Mouse (Mus musculus) kidney, adult 18-20 months (tissue): ENCODE measurements around the gene Tfe3.
A peak's percentile ranks its signal among the peaks of the same experiment; 100 is the strongest.
"Not testable (repeated sequence)": the region's sequence is repeated elsewhere in the genome, so short reads cannot be mapped to it uniquely, and the experiment has no call there.

Experiments
- DNase-seq: peaks from one replicate; pipeline ENCODE4 v3.0.0; 2021

The Tfe3 gene

GRCm38 (mm10) chrX:7753627-7754026 is 8.7 kb upstream of the Tfe3 start:
- DNase-seq: not testable (repeated sequence)

GRCm38 (mm10) chrX:7762921-7763197 is 499 bp downstream of the Tfe3 start:
- no peak for DNase-seq

DNA sequence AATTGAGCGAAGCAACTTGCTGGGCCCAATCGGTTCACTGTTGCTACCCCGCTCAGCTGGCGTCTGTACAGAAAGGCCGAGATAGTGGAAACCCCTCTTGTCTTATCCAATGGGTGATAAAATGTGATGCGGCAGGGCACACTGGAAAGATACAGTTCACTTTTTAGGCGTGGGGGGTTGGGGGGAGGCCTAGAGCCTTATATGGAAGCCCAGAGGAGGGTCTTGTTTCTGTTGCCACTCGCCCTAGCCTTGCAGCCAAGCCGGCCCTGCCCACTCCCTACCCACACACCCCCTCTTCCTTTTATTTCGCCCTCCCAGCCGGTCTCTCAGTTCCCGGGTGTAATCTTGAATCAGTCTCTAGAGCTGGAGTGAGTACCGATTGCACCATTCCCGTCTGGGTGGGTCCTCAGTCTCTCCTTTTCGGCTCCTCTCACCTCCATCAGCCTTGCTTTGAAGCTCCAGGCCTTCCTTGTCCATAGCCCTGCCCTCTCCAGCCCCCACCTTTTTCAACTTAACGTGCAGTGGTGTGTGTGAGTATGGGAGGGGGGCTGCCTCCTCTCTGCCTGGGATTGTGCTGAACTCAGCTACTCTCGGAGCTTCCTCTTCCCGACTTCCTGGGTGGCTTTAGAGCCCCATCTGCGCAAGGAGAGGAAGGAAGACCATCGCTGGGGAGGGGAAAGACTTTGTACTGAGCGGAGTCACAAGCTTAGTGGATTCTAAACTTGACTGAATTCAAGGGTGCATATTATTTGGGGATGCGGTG is 1.5 kb downstream of the Tfe3 start:
- peak; percentile 30 for DNase-seq

- no peak for DNase-seq
Observed at GRCm38 (mm10) chrX:7764657-7765280, 2.4 kb downstream of the Tfe3 start.

DNA sequence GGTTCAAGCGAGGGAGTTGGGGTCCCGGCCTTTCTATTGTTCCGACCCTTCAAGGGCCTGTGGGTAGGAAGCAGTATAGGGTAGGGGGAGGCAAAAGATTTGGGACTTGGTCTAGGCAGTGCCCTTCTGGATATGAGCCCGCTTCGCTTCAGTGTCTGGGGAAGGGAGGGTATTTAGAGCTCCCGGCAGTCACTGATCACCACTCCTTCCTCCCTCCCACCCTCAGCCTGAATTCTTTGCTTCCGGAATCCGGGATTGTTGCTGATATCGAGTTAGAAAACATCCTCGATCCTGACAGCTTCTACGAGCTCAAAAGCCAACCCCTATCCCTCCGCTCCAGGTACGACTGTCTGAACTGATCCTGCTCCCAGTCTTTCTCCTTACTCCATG is 2.9 kb downstream of the Tfe3 start:
- no peak for DNase-seq

DNA sequence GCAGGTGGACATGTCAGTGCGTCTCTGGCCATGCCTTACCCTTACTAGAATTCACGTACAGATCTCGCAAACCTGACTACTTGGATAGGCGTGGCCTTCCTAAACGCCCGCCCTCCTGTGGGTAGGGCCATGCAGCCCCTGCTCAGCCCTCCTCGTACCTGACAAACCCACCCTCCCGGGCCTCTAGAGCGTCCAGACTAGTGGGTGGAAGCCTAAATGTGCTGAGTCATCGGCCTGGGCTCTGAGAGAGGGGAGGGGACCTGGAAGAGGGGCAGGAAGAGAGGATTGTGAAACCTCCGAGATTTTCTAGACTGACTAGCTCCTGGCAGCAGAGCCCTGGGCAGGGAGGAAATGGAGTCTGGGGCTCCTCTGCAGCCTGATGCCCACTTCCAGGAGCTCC is 3.4 kb downstream of the Tfe3 start:
- DNase-seq: peak; percentile 35

GRCm38 (mm10) chrX:7769302-7770017 is 7.1 kb downstream of the Tfe3 start:
- DNase-seq: no peak

GRCm38 (mm10) chrX:7772766-7773165 is 10.4 kb downstream of the Tfe3 start:
- no peak for DNase-seq

DNA sequence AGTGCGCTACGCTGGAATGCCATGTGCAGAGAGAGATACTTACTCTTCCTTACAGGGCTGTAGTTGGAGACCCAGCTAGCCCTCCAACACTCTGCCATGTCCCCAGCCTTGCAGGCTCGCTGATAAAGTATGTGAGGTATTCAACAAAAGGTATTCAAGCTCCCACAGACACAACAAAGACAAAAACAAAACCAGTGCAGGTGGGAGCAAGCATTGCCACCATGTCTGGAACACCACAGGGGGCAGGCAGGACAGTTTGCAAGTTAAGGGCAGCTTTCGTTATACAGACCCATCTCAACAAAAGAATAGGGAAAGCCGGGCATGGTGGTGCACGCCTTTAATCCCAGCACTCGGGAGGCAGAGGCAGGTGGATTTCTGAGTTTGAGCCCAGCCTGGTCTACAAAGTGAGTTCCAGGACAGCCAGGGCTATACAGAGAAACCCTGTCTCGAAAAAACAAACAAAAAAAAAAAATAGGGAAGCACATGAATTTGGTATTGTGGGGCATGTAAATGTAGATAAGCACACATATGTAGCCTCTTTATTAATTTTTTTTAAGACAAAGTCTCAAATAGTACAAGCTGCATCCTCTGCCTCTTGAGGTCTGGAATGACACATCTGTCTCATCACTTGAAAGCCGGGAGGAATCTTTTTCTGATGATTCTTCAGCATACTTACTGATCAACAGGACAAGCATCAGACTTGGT is 13.3 kb downstream of the Tfe3 start:
- DNase-seq: no peak

DNA sequence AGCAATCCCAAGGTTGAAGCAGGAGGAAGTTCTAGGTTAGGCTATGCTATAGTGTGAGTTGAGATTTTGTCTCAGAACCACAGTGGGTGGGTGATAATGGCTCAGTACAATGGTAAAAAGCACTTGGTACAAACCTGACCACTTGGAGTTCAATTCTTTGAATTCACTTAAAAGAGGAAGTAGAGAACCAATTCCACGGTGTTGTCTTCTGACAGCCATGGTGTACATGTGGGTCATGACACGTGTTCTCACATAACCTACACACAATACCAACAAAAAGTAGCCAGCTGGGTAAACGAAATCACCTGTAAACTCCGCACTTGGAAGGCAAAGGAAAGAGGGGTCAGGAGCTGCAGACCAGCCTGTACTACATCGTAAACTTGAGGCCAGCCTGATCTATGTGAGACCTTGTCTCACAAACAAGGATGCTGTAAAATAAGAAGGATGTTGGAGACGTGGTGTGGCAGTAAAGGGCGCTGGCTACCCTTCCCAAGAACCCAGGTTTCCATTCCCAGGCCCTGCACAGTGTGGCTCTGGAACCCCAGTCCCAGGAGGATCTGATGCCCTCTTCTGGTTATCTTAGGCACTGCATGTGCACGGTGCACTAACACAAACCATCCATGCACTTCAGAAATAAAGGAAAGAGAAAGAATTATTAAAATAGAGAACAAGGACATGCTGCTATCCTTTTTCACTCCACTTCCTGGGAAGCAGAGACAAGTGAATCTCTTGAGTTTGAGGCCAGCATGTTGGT is 14.1 kb downstream of the Tfe3 start:
- peak; percentile 58 for DNase-seq

- DNase-seq: no peak
Observed at GRCm38 (mm10) chrX:7778450-7779244, 16.3 kb downstream of the Tfe3 start.

- no peak for DNase-seq
Observed at GRCm38 (mm10) chrX:7779294-7779693, 16.9 kb downstream of the Tfe3 start.

DNA sequence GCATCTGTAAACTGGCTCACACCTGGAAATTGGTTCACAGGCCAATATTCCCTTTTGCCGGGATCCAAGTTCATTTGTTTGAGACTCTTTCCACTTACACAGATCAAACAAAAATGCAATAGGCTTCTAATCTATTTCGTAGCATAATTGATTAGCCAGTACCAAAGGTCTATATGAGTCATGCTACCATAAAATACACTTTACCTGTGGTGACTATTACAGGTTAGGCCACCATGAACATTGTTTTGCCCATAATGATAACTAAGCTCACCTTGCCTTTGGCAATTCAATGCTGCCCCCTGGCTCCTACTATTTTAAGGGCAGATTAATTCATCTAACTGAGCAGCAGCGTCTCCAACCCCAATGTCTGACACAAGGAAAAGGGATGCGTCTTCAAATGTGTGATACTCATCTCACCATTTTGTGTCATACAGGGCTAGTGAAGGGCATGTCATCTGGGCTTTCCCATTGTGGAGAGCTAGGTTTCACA is 20.3 kb downstream of the Tfe3 start:
- no peak for DNase-seq

GRCm38 (mm10) chrX:7789542-7790136 is 27.3 kb downstream of the Tfe3 start, which contains the start of gene Gripap1:
TSS of gene Gripap1 (plus strand) at chrX:7789765.
- DNase-seq: peak; percentile 71

GRCm38 (mm10) chrX:7790309-7790708 is 27.9 kb downstream of the Tfe3 start:
- DNase-seq: no peak

DNA sequence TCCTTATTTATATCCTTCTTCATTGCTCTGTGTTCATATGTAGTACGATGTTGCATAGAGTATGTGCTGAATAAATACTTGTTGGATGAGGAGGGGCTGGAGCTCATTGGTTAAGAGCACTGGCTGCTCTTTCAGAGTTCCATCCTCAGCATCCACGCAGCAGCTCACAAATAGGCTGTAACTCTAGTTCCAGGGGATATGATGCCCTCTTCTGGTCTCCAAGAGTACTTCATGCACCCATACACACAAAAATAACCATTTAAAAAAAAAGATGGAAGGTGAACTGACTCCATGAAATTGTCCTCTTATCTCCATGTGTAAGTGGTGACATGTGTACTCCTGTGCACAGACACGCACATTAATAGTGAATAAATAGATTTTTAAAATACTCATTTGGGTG is 31.0 kb downstream of the Tfe3 start:
- no peak for DNase-seq

DNA sequence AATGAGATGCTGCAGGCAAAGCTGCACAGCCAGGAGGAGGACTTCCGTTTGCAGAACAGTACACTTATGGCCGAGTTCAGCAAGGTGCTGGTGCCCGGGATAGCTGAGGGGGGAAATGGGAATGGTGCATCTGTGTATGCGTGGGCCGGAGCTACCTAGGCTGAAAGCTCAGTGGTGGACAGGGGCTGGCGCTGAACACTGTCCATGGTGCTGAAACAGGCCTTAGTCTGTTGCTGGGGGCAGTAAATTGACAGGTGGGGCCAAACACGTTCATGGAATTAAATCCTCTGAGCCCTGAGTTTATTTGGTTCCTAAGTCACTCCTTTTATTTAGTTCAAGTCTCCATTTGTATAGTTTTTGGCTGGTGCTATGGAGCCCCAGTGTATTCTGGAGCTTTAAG is 32.7 kb downstream of the Tfe3 start:
- peak; percentile 27 for DNase-seq

DNA sequence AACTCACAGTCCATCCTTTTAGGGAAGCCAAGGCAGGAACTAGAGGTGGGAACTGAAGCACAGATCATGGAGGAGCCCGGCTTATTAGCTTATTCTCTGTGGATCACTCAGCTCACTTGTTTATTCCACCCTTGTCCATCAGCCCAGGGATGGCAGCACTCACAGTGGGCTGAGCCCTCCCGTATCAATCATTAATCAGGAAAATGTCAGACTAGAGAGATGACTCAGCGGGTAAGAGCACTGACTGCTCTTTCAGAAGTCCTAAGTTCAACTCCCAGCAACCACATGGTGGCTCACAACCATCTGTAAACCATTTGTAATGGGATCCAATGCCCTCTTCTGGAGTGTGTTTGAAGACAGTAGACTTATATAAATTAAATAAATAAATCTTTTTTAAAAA is 35.0 kb downstream of the Tfe3 start:
- peak; percentile 16 for DNase-seq

GRCm38 (mm10) chrX:7802157-7802556 is 39.8 kb downstream of the Tfe3 start:
- DNase-seq: not testable (repeated sequence)

DNA sequence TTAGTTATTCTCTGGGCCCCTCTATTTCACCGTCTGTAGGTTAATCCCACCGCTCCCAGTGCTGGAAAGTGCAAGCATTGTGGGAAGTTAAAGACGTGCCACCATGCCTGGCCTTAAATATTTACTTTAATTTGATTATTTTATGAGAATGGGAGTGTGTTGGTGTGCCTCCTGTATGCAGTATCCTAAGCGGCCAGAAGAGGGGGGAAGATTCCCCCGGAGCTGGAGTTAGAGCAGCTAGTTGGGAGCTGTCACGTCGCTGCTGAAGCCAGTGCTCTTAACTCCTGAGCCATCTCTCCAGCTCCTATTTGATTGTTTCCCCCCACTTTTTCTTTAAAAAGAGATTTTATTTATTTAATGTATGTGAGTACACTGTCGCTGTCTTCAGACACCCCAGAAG is 52.7 kb downstream of the Tfe3 start:
- peak; percentile 20 for DNase-seq
